Mouse (Mus musculus) v-Abl transformed pro-B cells (cell line): ENCODE results near the gene 2210016L21Rik.
"Not testable (repeated sequence)": the region's sequence is repeated elsewhere in the genome, so short reads cannot be mapped to it uniquely, and the experiment has no call there.

Source experiments
- in situ Hi-C, 2 experiments: fragments of 400-800 bp; cut with MboI; formaldehyde crosslinking; loops; one replicate each; pipeline ENCODE4 v1.15.1; 2025; ENCODE audit not compliant: unreplicated experiment in 2 of 2

The 2210016L21Rik gene

DNA sequence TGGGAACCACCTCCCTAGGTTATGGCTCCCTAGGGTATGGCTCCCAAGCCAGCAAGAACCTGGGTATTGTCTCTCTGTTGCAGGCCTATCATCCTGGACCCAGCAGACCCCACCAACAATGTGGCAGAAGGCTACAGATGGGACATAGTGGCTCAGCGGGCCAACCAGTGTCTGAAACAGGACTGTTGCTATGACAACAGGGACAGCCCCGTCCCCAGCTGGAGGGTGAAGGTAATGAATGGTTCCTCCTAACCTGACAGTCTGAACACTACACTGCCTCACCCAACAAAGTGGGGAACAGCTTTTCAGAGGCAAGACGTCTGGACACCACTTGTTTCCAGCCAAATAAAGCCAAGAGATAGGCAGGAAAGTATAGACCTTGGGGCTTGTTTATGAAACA lies 6.1 kb upstream of the 2210016L21Rik start:
- in situ Hi-C loops: no loop called here

DNA sequence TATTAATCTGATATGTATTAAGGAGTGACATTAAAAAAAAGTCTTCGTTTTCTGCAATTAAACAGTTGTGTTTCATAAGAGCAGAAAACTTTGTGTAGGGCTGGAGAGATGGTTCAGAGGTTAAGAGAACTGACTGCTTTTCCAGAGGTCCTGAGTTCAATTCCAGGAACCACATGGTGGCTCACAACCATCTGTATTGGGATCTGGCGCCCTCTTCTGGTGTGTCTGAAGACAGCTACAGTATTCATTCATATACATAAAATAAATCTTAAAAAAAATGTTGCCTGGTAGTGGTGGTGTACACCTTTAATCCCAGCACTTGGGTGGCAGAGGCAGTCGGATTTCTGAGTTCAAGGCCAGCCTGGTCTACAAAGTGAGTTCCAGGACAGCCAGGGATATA lies 820 bp upstream of the 2210016L21Rik start:
- in situ Hi-C loops: not testable (repeated sequence)

DNA sequence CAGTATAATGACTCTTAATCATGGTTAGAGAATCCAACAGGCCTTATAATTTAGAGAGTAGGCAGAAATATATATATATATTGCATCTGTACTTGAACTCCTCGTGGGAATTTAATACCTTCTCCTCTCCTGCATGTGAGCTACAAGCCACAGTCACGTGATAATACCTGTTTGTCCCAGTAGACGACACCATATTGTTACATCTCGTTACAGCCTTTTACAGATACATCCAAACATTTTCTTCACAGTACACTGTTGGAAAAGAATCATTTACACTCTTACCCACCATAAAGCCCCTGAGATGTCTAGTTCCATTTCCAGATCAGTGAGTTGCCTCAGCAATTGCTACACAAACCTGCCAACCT lies 790 bp downstream of the 2210016L21Rik start:
- in situ Hi-C loops: no loop called here

DNA sequence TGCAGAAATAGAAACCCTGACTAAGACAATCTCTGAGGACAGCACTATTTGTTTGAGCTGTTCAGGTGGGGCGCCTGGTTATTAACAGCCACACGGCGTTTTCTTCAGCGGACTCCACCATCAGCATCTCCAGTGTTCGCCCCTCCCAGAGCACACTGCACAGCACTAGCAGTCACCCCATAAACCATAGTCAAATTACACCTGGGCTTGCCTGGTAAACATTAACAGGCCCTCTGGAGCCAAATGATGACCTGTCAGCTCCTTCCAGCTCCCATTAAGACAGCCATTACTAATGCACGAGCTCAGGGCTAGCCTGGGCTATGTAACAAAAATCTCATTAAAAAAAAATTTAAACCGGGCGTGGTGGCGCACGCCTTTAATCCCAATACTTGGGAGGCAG lies 3.1 kb downstream of the 2210016L21Rik start:
- in situ Hi-C loops: no loop called here

DNA sequence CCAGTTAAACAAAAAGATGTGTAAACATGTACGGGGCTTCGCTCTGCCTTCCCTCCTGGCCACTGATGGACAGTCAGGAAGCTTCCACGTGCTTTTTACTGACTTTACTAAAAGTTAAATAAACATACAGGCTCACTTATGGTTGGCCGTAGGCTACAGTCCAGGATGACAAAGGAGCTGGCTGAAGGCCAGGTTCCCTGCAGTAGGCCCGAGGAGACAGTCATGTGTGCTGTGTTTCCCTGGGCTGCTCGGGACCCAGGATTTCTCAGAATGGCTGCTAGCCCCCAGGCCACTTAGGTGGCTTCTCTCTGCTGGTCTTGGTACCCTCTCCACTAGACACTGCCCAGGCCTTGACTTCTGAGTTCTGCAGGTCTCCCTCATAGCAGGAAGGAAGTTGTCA lies 6.9 kb downstream of the 2210016L21Rik start:
- in situ Hi-C loops: no loop called here

- in situ Hi-C loops: no loop called here
These were observed 7.4 kb downstream of the 2210016L21Rik start for GRCm38 (mm10) chr5:114949316-114949715.

DNA sequence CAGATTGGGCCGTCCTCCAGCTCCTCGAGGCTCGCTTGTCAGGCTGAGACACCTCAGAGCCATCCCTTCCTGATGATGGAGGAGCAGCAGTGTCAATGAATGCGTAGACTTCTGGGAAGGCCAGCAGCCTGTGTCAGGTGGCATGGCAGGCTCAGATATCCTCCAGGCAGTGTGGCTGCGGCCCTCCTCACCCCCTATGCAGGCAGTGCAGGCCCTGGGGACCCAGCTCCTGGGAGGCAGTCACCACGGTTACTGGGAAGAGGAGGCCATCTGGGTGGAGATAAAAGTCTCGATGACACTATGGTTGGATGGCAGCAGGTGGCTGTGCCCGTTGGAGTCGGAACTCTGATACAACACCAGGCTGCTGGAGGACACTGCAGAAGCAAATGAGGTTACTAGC lies 7.9 kb downstream of the 2210016L21Rik start:
- in situ Hi-C loops: loop anchor here in 1 of 2 experiments (25.0 kb wide), 1 partner anchor 512 kb away; the partner anchor contains the start of gene Pla2g1b

- in situ Hi-C loops: loop anchor here in 1 of 2 experiments (25.0 kb wide), 1 partner anchor 512 kb away; the partner anchor contains the start of gene Pla2g1b
These were observed 8.7 kb downstream of the 2210016L21Rik start for GRCm38 (mm10) chr5:114950669-114951068.

- in situ Hi-C loops: loop anchor here in 1 of 2 experiments (25.0 kb wide), 1 partner anchor 511 kb away; the partner anchor contains the start of gene Pla2g1b
These were observed 9.4 kb downstream of the 2210016L21Rik start for GRCm38 (mm10) chr5:114951279-114951880.

- in situ Hi-C loops: loop anchor here in 1 of 2 experiments (25.0 kb wide), 1 partner anchor 509 kb away; the partner anchor contains the start of gene Pla2g1b
These were observed 11.4 kb downstream of the 2210016L21Rik start for GRCm38 (mm10) chr5:114953326-114953725.

DNA sequence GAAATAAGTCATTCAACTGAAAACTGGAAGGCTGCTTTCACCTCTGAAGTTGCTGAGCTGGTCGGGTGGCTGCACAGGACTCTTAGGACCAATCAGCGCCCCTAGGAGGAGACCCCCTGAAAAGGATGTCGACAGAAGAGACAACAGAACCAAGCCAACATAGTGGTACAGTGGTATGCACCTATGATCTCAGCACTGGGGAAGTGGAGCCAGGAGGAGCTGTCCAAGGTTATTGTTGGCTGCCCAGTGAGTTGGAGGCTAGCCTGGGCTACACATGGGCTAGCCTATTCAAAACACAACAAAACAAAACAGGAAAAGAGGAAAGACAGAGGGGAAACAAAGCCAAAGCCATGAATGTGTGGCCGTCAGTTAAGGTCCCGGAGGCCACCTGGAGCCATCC lies 16.1 kb downstream of the 2210016L21Rik start:
- in situ Hi-C loops: loop anchor here in 1 of 2 experiments (25.0 kb wide), 1 partner anchor 504 kb away; the partner anchor contains the start of gene Pla2g1b

DNA sequence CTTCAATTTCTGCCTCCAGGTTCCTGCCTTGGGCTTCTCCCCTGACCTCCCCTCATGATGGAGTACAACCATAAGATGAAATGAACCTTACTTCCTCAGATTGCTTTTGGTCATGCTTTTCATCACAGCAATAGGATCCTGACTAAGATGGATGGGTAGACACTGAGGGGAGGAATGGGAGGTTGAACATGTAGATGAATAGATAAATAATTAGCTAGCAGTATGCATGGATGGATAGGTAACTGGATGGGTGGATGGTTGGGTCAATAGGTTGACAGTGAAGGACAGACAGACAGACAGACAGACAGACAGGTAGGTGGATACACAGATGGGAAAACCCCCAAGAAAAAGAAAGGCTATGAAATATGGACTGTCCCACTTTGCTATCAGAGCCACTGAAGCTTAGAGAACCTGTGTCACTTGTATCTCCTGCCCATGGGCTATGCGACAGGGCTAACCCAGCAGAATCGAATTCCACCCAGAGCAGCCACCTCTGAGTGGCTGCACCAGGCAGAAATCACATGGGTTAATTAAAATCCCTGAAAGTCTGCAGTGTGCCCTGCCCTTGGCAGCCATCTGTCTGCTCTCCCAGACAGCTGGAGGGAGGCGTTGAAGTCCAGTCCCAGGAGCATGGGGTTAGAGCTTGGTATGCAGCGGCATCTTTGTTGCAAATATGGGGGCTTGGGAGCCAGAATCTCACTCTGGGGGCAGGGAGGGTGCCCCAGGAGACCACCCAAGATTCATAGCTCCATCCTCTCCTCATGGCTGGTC lies 19.8 kb downstream of the 2210016L21Rik start:
- in situ Hi-C loops: loop anchor here in 1 of 2 experiments (25.0 kb wide), 1 partner anchor 501 kb away; the partner anchor contains the start of gene Pla2g1b

GRCm38 (mm10) chr5:114964315-114964966 lies 22.5 kb downstream of the 2210016L21Rik start:
- in situ Hi-C loops: loop anchor here in 1 of 2 experiments (25.0 kb wide), 1 partner anchor 498 kb away; the partner anchor contains the start of gene Pla2g1b

DNA sequence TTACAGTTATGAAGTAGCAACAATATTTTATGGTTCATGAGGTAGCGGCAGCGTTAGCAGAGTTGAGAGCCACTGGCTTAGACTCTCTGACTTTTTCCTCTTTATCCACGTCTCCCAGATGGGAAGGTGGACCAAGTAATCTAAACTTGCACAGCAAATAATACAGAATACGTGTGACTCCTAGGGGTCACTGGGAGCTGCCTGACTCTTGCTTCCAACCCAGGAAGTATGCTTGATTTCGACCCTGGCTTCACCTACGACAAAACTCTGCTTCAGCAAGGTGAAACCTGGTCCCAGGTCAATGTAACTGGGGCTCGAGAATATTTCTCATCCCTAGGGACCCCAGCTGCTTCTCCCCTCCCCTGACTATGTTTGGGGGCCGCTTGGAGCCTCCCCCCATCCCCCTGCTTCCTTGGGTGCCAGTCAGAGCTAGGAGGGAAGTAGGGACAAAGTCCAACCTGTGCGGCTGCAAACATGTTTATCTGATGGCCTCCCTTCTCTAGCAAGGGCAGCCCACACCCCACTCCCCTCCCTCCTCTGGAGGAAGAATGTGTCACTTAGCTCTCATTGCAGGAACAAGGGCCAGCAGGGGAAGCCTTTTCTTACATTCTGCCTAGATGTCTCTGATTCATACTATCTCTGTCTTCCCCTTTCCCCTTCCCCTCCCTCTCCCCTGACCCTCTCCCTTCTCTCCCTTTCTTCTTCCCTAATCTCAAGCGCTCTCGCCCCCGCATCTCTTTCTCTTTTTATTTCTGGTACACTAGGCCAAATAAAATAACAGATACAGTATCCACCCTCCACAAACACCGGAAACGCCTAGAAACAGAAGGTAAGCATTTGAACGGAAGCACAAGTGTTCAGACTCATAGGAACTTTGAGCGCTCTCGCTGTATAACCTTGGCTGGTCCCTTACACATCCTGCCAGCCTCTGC lies 23.3 kb downstream of the 2210016L21Rik start:
- in situ Hi-C loops: loop anchor here in 1 of 2 experiments (25.0 kb wide), 1 partner anchor 497 kb away; the partner anchor contains the start of gene Pla2g1b

DNA sequence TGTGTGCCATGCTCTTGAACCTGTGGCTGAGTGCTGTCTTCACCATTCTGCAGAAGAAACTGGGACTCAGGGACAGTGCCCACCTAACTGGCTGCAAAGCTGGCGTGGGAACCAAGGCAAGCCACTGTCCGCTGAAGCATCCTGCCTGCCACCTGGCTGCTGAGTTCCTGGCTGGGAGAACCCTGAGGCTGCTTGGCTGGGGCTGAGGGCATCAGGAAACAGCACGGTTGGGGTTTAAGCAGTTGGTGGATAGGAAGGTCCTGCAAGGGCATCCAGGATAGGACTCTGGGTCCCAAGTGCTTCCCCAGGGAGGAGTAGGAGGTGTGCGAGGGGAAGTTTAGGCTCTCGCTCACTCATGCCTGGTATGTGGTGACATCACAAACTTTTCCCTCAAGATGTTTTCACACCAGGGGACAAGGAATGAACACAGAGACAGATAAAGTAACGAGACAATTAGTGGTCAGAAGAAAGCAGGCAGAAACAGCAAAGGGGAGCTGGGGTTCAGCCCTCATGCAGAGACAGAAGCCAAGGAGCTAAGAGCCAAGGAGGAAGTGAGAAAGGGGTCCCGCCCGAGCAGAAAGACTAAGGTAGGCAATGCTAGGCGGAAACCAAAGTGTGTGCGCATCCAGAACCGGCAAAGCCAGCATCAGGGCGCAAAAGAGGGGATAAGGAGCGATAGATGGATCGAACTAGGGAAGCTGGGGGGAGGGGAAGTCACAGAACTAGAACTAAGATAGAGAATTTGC lies 25.7 kb downstream of the 2210016L21Rik start:
- in situ Hi-C loops: loop anchor here in 1 of 2 experiments (25.0 kb wide), 1 partner anchor 495 kb away; the partner anchor contains the start of gene Pla2g1b

DNA sequence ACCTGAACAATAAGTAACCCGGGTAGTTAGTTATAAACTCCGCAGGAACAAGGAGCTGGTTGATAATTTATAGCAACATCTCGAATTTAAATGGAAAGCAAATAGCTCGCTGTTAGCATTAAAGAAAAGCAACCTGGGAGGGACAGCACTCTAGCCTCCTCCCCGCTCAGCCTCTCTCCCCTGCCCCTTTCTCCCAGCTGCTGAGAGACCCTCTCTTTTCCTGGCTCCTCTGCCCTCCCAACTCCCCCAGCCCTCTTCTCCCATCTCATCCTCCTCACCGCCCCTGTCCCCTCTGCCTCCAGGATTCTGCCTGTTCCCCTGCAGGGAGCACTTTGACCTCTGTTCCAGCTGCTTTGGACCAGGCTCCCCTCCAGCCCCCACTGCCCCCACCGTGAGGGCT lies 26.7 kb downstream of the 2210016L21Rik start:
- in situ Hi-C loops: loop anchor here in 1 of 2 experiments (25.0 kb wide), 1 partner anchor 494 kb away; the partner anchor contains the start of gene Pla2g1b

DNA sequence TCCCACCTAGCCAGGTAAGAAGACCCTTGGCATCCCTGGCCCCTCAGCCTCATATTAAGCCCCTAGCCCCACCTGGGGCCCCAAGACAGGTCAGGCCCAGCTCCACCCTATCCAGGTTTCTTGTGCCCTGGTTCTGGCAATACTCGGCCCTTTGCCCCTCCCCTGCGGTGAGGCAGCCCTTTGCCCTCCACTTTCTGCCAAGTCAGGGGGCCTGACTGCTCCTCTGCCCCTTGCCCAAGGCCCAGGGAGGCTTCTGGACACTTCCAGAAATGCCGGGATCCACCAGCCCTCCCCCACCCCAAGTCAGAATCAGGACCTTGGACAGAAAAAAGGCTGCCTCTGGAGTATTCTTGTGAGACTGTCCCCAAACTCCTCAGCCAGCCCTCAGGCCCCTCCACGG lies 27.1 kb downstream of the 2210016L21Rik start:
- in situ Hi-C loops: loop anchor here in 1 of 2 experiments (25.0 kb wide), 1 partner anchor 493 kb away; the partner anchor contains the start of gene Pla2g1b

- in situ Hi-C loops: loop anchor here (10.0 to 25.0 kb wide), 3 partner anchors 135 to 493 kb away; partner anchors contain the start of gene Pla2g1b (in 1 of the 2)
These were observed 27.8 kb downstream of the 2210016L21Rik start for GRCm38 (mm10) chr5:114969609-114970215.
